Mouse (Mus musculus) heart, embryonic 14.5 days (tissue): ENCODE measurements around the gene Lmln. TPM values are rescaled to one million over a fixed set of nuclear protein-coding genes. Genes with fewer than 3 reads are reported as not detected.

Source experiments
- ATAC-seq: fragments of 200-750 bp; cut with Nextera tagmentation; 2 replicates; pipeline ENCODE4 v1.8.0; 2017; ENCODE audit warnings: low read depth, moderate TSS enrichment; ENCODE audit not compliant: insufficient number of reproducible peaks, insufficient read depth, low FRiP score
- H3K27ac ChIP-seq, 2 experiments: fragments of 200-500 bp in 1 of 2; fragments of 300-500 bp in 1 of 2; sonication (generic) in 1 of 2; replicated peaks in 1 of 2; 2 replicates each; pipeline ENCODE4 v1.5.1; 2012 to 2014; ENCODE audit warnings: low read depth in 2 of 2, low read length in 2 of 2, control low read depth in 1 of 2, mild to moderate bottlenecking in 1 of 2, mixed read lengths in 1 of 2; ENCODE audit not compliant: control insufficient read depth in 1 of 2, insufficient read depth in 1 of 2
- H3K27me3 ChIP-seq: fragments of 300-500 bp; sonication (generic); 2 replicates; pipeline ENCODE4 v1.6.1; 2014; ENCODE audit warnings: mild to moderate bottlenecking, low read length, control low read depth; ENCODE audit not compliant: control insufficient read depth, insufficient read depth
- H3K36me3 ChIP-seq: fragments of 300-500 bp; sonication (generic); 2 replicates; pipeline ENCODE4 v1.6.1; 2014; ENCODE audit warnings: mild to moderate bottlenecking, control low read depth, low read length, mixed read lengths; ENCODE audit not compliant: control insufficient read depth, insufficient read depth
- H3K4me1 ChIP-seq, 2 experiments: fragments of 200-500 bp in 1 of 2; fragments of 300-500 bp in 1 of 2; sonication (generic) in 1 of 2; 2 replicates each; pipeline ENCODE4 v1.6.1; 2012 to 2014; ENCODE audit warnings: low read length in 2 of 2, control low read depth in 1 of 2, mixed read lengths in 1 of 2; ENCODE audit not compliant: control insufficient read depth in 2 of 2, insufficient read depth in 2 of 2
- H3K4me2 ChIP-seq: fragments of 300-500 bp; sonication (generic); 2 replicates; pipeline ENCODE4 v1.6.1; 2014; ENCODE audit warnings: mild to moderate bottlenecking, low read length
- H3K4me3 ChIP-seq, 2 experiments: fragments of 200-500 bp in 1 of 2; fragments of 300-500 bp in 1 of 2; sonication (generic) in 1 of 2; 2 replicates each; pipeline ENCODE4 v1.5.1; 2012 to 2014; ENCODE audit warnings: low read length in 2 of 2, mild to moderate bottlenecking in 2 of 2, control low read depth in 1 of 2, low read depth in 1 of 2, moderate library complexity in 1 of 2; ENCODE audit not compliant: control insufficient read depth in 1 of 2, insufficient read depth in 1 of 2
- H3K9ac ChIP-seq: fragments of 300-500 bp; sonication (generic); 2 replicates; pipeline ENCODE4 v1.6.1; 2014; ENCODE audit warnings: mild to moderate bottlenecking, low read length
- H3K9me3 ChIP-seq: fragments of 300-500 bp; sonication (generic); 2 replicates; pipeline ENCODE4 v1.6.1; 2016; ENCODE audit warnings: low read length, control low read depth; ENCODE audit not compliant: control insufficient read depth
- WGBS: fragments of 180-500 bp; shearing (Covaris S2); extraction: QIAGEN DNeasy Blood & Tissue Kit; methylation state at CpG from one replicate; pipeline ENCODE4 v1.1.7; 2014; 5-methylcytosine and 5-hydroxymethylcytosine counted together
- polyA plus RNA-seq: library from polyadenylated mRNA; unstranded; fragments of >200 nt; fragmentation: Nextera tagmentation; extraction: Ambion mirVana; gene quantifications from 2 replicates; pipeline ENCODE4 v1.2.1, GENCODE M21; 2014

Gene Lmln
- polyA plus RNA-seq, 1 experiment from 2014 or later = 4.7 TPM

DNA sequence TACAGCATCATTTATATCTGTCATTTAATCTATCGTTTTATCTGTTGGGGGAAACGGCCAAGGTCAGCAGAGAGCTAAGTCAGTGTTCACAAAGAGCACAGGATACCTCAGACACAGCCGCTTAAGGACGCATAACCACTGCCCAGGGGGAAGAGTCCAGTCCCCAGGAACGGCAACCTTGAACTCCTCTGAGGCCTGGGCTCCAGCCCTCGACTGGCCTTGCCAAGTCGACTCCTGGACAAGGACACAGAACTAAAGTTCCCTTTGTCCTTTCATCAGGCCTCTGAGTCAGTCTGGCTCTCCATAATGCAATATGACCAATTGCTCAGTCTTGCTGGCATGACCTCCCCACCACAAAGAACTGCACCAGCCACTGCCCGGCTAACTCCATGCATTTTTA lies 23.3 kb downstream of the Lmln start:
- 69% methylated on average over 8 of the region's 8 CpGs for WGBS
- H3K4me2 ChIP-seq = no peak overlapping the region
- H3K27me3 ChIP-seq = no peaks in the 10 kb centered on the region
- H3K36me3 ChIP-seq = peaks cover 29% of the 10 kb centered on the region
- no peak overlapping the region for H3K27ac ChIP-seq
- no peak for ATAC-seq
- H3K4me1 ChIP-seq = no peaks in the 10 kb centered on the region
- no peaks in the 10 kb centered on the region for H3K9me3 ChIP-seq
- H3K4me3 ChIP-seq = no peak overlapping the region
- H3K9ac ChIP-seq = no peak overlapping the region

DNA sequence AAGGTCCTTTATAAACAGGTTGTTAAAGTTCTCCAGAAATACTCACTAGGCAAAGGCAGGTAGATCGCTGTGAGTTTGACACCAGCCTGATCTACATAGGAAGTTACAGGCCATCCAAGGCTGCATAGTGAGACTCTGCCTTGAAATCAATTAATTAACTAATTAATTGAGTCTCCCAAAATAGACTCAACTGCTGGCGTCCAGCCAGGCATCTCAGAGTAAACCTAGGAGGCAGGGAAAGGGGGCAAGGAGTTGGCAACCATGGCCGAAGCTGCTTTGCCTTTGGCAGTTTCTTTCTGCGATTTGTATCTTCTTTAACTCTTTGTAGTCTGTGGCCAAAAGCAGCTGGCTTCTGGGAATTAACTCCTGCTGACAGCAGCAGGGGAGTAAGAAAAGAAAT lies 51.4 kb downstream of the Lmln start:
- WGBS = 50% methylated on average over 4 of the region's 4 CpGs
- no peaks in the 10 kb centered on the region for H3K27me3 ChIP-seq
- H3K36me3 ChIP-seq = peaks cover 19% of the 10 kb centered on the region
- H3K4me1 ChIP-seq = peaks cover 0 to 6% of the 10 kb centered on the region in 2 experiments; a peak in 2 of 4 replicates
- H3K9me3 ChIP-seq = no peaks in the 10 kb centered on the region
- no peak overlapping the region for H3K4me2 ChIP-seq
- no peak overlapping the region for H3K27ac ChIP-seq
- H3K9ac ChIP-seq = no peak overlapping the region
- H3K4me3 ChIP-seq = no peak overlapping the region
- no peak for ATAC-seq

DNA sequence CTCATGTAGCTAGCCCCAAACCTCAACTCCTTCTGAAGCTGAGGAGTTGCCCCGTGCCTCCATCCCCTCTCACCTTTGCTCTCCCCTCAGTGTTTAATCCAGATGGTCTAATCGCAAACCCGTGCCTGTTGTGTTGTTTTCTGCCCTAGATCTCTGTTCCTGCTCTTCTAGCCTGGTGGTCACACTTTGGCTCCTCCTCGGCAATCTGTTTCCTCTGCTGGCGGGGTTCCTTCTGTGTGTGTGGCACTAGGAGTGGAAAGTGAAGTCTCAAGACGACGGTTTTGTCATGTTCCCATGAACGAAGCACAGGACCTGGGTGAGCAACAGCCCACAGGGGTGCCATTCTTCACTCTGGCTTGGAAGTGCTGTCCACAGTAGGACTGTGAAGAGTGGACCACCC lies 61.1 kb downstream of the Lmln start:
- H3K9ac ChIP-seq = peak overlapping the region; percentile 53; the same call in 1 of the 2 replicates
- H3K4me2 ChIP-seq = peak overlapping the region; percentile 50
- no peak for ATAC-seq
- no peaks in the 10 kb centered on the region for H3K9me3 ChIP-seq
- peaks cover 5% of the 10 kb centered on the region; the same call in 1 of the 2 replicates for H3K36me3 ChIP-seq
- peaks cover 16 to 23% of the 10 kb centered on the region in 2 experiments for H3K4me1 ChIP-seq
- H3K4me3 ChIP-seq = no peak overlapping the region
- H3K27me3 ChIP-seq = no peaks in the 10 kb centered on the region
- WGBS = 64% methylated on average over 8 of the region's 8 CpGs
- H3K27ac ChIP-seq = peak overlapping the region; percentile 39 to 55; a peak in 3 of 4 replicates

DNA sequence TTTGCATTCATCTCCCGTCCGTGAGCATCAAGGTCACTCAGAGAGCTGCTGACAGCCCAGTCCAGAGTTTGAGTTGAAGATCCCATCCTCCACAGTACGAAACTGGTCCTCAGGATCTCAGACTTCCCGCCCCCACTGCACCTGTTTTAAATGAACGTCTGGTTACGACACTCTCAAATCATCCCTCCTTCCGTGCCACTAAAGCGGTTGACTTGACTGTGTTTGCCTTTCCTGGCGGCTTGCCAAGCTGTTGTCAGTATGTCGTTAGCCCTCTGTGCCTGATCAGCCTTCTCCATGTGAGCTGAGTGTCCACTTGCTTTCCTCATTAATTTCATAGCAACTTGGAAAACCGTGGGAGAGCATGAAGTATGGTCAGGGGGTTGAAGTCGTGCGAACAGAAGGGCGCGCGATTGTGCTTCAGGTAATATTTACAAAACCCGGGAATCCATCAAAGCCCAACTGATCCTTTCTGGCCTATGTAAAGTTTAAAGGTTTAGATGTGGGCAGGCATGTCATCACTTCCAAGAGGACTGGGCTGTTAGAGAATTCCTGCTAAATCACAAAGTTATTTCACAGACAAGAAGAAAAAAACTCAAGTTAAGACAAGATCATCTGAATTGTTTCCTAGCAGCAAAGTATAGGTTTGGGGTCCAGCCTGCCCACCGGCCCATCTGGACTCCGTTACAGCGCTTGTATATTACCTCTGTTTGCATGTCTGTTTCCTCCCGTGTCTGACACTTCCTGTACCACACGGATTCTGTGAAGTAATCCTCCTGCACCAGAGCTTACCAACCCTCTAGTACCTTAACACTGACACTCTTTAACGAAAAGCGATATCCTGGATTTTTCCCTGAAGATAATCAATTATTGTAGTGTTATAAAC lies 61.9 kb downstream of the Lmln start:
- Histone ChIP-seq H3K4me2 (peak overlapping the region; percentile 50), H3K4me3 (peak overlapping the region in 1 of 2 experiments; percentile 17; a peak in 1 of 4 replicates), H3K4me1 (peaks cover 16 to 23% of the 10 kb centered on the region in 2 experiments), H3K27ac (peak overlapping the region; percentile 39 to 55), H3K9ac (peak overlapping the region; percentile 53; the same call in 1 of the 2 replicates), H3K9me3 (no peaks in the 10 kb centered on the region), H3K27me3 (no peaks in the 10 kb centered on the region), H3K36me3 (peaks cover 5% of the 10 kb centered on the region; the same call in 1 of the 2 replicates)
- ATAC-seq = peak; percentile 25; the same call in 1 of the 2 replicates
- 47% methylated on average over 24 of the region's 24 CpGs for WGBS

DNA sequence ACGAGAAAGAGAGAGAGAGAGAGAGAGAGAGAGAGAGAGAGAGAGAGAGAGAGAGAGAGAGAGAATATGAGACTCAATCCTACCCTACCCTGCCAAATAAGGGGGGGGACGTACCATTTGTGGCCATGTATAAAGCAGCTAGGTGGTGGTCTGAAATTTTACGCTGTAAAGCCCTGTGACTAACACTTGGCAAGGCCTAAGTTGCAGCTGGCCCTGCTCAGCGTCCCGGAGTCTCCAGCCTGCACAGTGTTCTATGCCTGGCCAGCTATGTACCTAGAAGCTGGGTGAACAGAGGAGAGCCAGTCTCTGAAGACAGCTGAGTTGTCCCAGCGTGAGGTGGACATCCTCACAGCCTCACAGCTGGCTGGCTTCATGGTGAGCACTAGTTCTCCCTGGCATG lies 64.7 kb downstream of the Lmln start:
- Histone ChIP-seq H3K4me1 (peaks cover 19 to 30% of the 10 kb centered on the region in 2 experiments), H3K9me3 (no peaks in the 10 kb centered on the region), H3K27me3 (no peaks in the 10 kb centered on the region), H3K27ac (no peak overlapping the region), H3K9ac (no peak overlapping the region), H3K4me3 (no peak overlapping the region), H3K4me2 (no peak overlapping the region), H3K36me3 (peaks cover 5% of the 10 kb centered on the region; the same call in 1 of the 2 replicates)
- ATAC-seq = no peak
- WGBS = 76% methylated on average over 6 of the region's 6 CpGs

DNA sequence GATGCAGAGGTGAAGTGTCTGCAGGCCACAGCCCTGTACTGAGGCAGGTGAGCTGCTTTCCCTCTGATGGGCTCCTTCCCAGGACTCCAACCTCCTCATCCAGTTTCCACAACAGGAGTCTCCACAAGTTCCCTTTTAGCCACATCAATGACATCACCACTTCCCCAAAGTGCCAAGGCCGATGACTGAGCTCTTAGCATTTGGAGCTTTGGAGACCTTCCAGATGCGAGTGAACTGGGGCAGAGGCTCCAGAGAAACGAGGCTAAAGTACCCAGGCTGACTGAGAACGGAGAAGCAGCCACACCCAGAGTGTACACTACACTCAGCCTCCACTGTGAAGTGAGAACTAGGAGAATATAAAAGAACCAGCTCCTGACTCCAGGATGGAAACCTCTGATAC lies 68.4 kb downstream of the Lmln start:
- H3K4me2 ChIP-seq = no peak overlapping the region
- peaks cover 8 to 14% of the 10 kb centered on the region in 2 experiments for H3K4me1 ChIP-seq
- H3K27ac ChIP-seq = no peak overlapping the region
- no peak for ATAC-seq
- no peak overlapping the region for H3K9ac ChIP-seq
- no peaks in the 10 kb centered on the region for H3K9me3 ChIP-seq
- WGBS = 15% methylated on average over 4 of the region's 4 CpGs
- H3K4me3 ChIP-seq = no peak overlapping the region
- H3K27me3 ChIP-seq = peaks cover 2% of the 10 kb centered on the region; the same call in 1 of the 2 replicates
- H3K36me3 ChIP-seq = no peaks in the 10 kb centered on the region

DNA sequence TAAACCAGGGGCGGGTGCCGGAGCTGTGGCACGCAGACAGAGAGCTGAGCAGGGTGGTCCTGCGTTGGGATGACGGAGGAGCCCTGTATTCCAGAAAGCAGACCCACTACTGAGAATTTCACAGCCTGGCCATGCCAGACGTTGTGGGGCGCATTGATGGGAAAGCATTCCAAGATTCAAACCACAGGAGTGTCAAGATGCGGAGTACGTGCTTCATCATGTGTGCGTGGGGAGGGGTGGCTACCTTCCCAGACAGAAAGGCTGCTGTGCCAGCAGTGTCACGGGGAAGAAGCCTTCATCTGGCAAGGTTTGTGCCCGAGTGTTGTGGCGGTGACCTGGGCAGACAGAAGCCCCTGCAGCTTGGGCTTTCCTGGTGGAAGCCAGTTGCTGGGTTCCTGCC lies 70.9 kb downstream of the Lmln start:
- Histone ChIP-seq H3K4me2 (no peak overlapping the region), H3K27me3 (peaks cover 2% of the 10 kb centered on the region; the same call in 1 of the 2 replicates), H3K36me3 (no peaks in the 10 kb centered on the region), H3K27ac (no peak overlapping the region), H3K4me1 (peaks cover 3 to 8% of the 10 kb centered on the region in 2 experiments), H3K9me3 (no peaks in the 10 kb centered on the region), H3K4me3 (no peak overlapping the region), H3K9ac (no peak overlapping the region)
- ATAC-seq = no peak
- 78% methylated on average over 13 of the region's 13 CpGs for whole genome bisulfite sequencing
